Mouse (Mus musculus) midbrain, embryonic 14.5 days (tissue): ENCODE data around the gene Serinc2. TPM values are rescaled to one million over a fixed set of nuclear protein-coding genes. Genes with fewer than 3 reads are reported as not detected.

Experiments used
- ATAC-seq: fragments of 200-750 bp; cut with Nextera tagmentation; 2 replicates; pipeline ENCODE4 v1.8.0; 2017; ENCODE audit warnings: moderate number of reproducible peaks, moderate library complexity; ENCODE audit not compliant: low FRiP score, low TSS enrichment
- DNase-seq: peaks from one replicate; pipeline ENCODE4 v3.0.0-alpha.2; 2015
- H3K27ac ChIP-seq: fragments of 300-500 bp; sonication (generic); replicated peaks from 2 replicates; pipeline ENCODE4 v1.5.1; 2014; ENCODE audit warnings: mild to moderate bottlenecking, low read depth, low read length, moderate library complexity
- H3K27me3 ChIP-seq: fragments of 300-500 bp; sonication (generic); 2 replicates; pipeline ENCODE4 v1.6.1; 2014; ENCODE audit warnings: low read length, control low read depth, mixed read lengths; ENCODE audit not compliant: control insufficient read depth, insufficient read depth
- H3K36me3 ChIP-seq: fragments of 300-500 bp; sonication (generic); 2 replicates; pipeline ENCODE4 v1.6.1; 2014; ENCODE audit warnings: low read length, control low read depth; ENCODE audit not compliant: control insufficient read depth, insufficient read depth
- H3K4me1 ChIP-seq: fragments of 300-500 bp; sonication (generic); 2 replicates; pipeline ENCODE4 v1.6.1; 2014; ENCODE audit warnings: mild to moderate bottlenecking, antibody characterized with exemption, low read length, control low read depth; ENCODE audit not compliant: control insufficient read depth, insufficient read depth
- H3K4me2 ChIP-seq: fragments of 300-500 bp; sonication (generic); 2 replicates; pipeline ENCODE4 v1.6.1; 2014; ENCODE audit warnings: mild to moderate bottlenecking, low read length, moderate library complexity
- H3K4me3 ChIP-seq: fragments of 300-500 bp; sonication (generic); replicated peaks from 2 replicates; pipeline ENCODE4 v1.5.1; 2014; ENCODE audit warnings: low read depth, low read length
- H3K9ac ChIP-seq: fragments of 300-500 bp; sonication (generic); replicated peaks from 2 replicates; pipeline ENCODE4 v1.6.1; 2014; ENCODE audit warnings: mild to moderate bottlenecking, low read length, moderate library complexity
- H3K9me3 ChIP-seq: fragments of 300-500 bp; sonication (generic); 2 replicates; pipeline ENCODE4 v1.6.1; 2016; ENCODE audit warnings: low read length, control low read depth, mixed read lengths; ENCODE audit not compliant: control insufficient read depth
- WGBS: fragments of 180-500 bp; shearing (Covaris S2); extraction: QIAGEN DNeasy Blood & Tissue Kit; methylation state at CpG from one replicate; pipeline ENCODE4 v1.1.7; 2014; 5-methylcytosine and 5-hydroxymethylcytosine counted together
- polyA plus RNA-seq: library from polyadenylated mRNA; unstranded; fragments of >200 nt; fragmentation: Nextera tagmentation; extraction: Ambion mirVana; gene quantifications from 2 replicates; pipeline ENCODE4 v1.2.1, GENCODE M21; 2014

Gene Serinc2
- polyA plus RNA-seq, 1 experiment from 2014 or later, result 52.1 TPM

- Histone ChIP-seq H3K27me3 (no peaks in the 10 kb centered on the region), H3K36me3 (no peaks in the 10 kb centered on the region), H3K4me1 (no peaks in the 10 kb centered on the region), H3K4me3 (no peak overlapping the region), H3K9me3 (no peaks in the 10 kb centered on the region), H3K9ac (no peak overlapping the region), H3K27ac (no peak overlapping the region), H3K4me2 (no peak overlapping the region)
- 91% methylated on average over 4 of the region's 4 CpGs for WGBS
- ATAC-seq (no peak), DNase-seq (no peak)
These were observed 65.8 kb downstream of the Serinc2 start for GRCm38 (mm10) chr4:130213197-130213596.

- no peak for ATAC-seq
- WGBS, result 78% methylated on average over 7 of the region's 7 CpGs
- Histone ChIP-seq H3K4me3 (no peak overlapping the region), H3K9ac (no peak overlapping the region), H3K4me2 (no peak overlapping the region), H3K9me3 (no peaks in the 10 kb centered on the region), H3K27me3 (no peaks in the 10 kb centered on the region), H3K36me3 (no peaks in the 10 kb centered on the region), H3K4me1 (no peaks in the 10 kb centered on the region), H3K27ac (no peak overlapping the region)
- DNase-seq, result no peak
These were observed 66.6 kb downstream of the Serinc2 start for GRCm38 (mm10) chr4:130212421-130212820.

GRCm38 (mm10) chr4:130211870-130212269 lies 67.1 kb downstream of the Serinc2 start:
- no peak for ATAC-seq
- Histone ChIP-seq H3K9ac (no peak overlapping the region), H3K9me3 (no peaks in the 10 kb centered on the region), H3K4me1 (no peaks in the 10 kb centered on the region), H3K4me2 (no peak overlapping the region), H3K27ac (no peak overlapping the region), H3K4me3 (no peak overlapping the region), H3K27me3 (no peaks in the 10 kb centered on the region), H3K36me3 (no peaks in the 10 kb centered on the region)
- no peak for DNase-seq
- WGBS, result 96% methylated on average over 2 of the region's 2 CpGs

Other genes with a start within 250 kb of the Serinc2 start
- 4.3 and 4.4 TPM in 2 replicates for gene Col16a1, start 231.4 kb downstream of the Serinc2 start, polyA plus RNA-seq
- gene Pef1, start 176.6 kb downstream of the Serinc2 start, polyA plus RNA-seq, result 68.8 and 71.6 TPM in 2 replicates
- gene Hcrtr1, start 139.8 kb downstream of the Serinc2 start, polyA plus RNA-seq, result 1.6 TPM in 2 replicates
- gene Tinagl1, start 104.1 kb downstream of the Serinc2 start, polyA plus RNA-seq, result 1.2 and 1.7 TPM in 2 replicates
- not detected in 2 replicates for gene Gm853, start 56.8 kb downstream of the Serinc2 start, polyA plus RNA-seq
- gene Fabp3, start 29.4 kb upstream of the Serinc2 start, polyA plus RNA-seq, result 170 and 260 TPM in 2 replicates
- 0.65 TPM in 1 of 2 replicates, not detected in the other for gene Gm10570, start 29.5 kb upstream of the Serinc2 start, polyA plus RNA-seq
- gene Zcchc17, start 80.7 kb upstream of the Serinc2 start, polyA plus RNA-seq, result 98.7 and 101 TPM in 2 replicates
- 98.8 and 113 TPM in 2 replicates for gene Snrnp40, start 80.9 kb upstream of the Serinc2 start, polyA plus RNA-seq